Mouse (Mus musculus) brain, adult 2 months (tissue): ENCODE data around the gene Mrps16.

Experiments
- DNase-seq: peaks from one replicate; pipeline ENCODE4 v3.0.0; 2011; ENCODE audit warnings: low read depth, low spot score

Mrps16 gene

DNA sequence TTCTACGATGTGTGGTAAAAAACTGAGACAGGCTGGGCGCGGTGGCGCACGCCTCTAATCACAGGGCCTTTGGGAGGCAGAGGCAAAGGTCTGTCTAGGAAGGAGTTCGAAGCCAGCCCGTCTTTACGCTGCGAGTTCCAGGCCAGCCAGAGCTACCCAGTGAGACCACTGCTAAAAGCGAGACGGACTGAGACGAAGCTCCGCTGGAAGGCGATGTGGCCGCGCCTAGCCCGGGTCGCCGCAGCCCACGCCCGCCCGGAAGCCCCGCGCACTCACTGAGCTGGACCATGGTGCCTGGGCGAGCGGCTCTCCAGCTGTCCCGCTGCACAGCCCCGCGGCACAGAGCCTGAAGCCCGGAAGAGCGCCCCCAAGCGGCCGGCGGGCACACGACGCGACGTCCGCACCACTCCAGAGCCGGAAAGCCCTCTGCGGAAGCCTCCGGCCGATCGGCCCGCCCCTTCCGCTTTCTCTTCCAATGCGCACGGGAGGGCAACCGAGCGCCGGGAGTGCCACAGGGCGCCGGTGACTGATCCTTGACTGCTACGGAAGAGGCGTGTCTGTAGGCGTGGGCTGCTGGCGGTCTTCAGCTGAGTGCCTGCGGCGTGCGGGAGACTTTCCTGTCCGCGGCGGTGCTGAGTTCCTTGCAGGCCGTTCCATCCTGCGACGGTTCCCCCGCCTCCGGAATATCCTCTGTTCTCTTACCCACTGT lies at the start of gene Mrps16:
Gene Mrps16, minus strand, starts transcription at position 430 of the 709 bp plus-strand sequence.
- peak; percentile 99 for DNase-seq

DNA sequence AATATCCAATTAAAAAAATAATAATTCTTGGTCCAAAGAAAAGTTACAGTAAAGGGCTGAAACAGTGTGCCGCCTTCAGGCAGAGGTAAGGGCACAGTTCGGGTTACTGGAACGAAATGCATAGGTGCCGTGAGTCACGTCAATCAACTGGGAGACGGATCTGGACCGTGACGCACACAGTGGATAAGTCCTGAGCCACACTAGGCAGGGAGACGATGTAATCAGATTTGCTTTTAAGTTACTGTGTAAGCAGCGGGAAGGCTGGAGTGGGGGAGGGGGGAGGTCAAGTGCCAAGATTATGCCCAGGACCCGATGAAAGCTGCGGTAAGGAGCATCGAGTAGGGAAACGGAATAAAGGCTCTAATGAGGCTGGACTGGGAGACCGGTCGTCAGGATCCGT lies 48.8 kb upstream of the Mrps16 start:
- no peak for DNase-seq

DNA sequence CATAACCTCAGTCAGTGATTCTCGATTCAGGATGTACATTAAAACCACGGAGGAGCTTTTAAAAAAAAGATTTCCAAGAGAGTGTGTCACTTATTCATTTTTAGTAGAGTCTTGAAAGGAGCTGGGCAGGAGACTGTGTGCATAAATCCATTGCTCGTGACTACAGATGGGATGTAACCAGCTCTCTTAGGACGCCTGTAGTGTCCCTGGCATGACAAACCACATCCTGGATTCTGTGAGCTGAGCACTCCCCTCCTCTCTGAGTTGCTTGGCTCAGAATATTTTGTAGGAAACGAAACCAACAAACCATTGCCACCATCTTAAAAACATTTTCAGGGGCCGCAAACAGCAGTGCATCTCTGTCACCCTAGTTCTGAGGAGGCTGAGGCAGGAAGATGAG lies 43.5 kb upstream of the Mrps16 start:
- peak; percentile 11 for DNase-seq

DNA sequence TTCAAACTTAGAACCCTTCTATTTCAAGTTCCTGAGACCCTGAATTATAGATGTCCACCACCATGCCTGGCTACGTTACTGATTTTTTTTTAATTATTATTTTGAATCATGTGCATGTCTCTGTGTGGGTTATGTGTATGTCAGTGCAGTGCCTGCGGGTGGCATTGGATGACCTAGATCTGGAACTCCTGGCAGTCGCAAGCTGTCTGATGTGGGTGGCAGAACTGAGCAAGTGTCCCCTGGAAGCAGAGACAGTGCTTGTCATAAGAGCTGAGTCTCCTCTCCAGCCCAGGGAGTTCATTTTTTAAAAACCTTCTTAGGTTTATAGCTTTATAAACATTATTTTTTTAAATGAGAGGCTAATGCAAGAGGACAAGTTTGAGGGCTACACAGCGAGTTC lies 39.0 kb upstream of the Mrps16 start:
- DNase-seq, result peak; percentile 61

DNA sequence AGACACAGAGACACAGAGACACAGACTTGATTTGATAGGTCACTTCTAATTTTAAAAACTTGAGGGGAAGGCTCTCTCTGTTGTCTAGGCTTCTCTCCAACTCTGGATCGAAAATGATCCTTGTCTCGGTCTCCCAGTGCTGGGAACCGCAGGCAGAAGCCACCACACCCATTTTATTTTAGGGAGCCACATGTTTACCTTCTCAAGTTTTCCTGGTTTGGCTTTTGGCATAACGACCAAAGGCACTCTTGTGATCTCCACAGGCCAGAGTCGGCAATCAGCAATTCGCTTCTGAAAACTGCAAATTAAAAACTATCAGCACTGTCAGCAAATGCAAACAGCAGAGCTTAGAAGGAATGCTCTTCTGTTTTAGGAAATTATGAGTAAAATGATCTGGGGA lies 38.3 kb upstream of the Mrps16 start:
- no peak for DNase-seq

DNA sequence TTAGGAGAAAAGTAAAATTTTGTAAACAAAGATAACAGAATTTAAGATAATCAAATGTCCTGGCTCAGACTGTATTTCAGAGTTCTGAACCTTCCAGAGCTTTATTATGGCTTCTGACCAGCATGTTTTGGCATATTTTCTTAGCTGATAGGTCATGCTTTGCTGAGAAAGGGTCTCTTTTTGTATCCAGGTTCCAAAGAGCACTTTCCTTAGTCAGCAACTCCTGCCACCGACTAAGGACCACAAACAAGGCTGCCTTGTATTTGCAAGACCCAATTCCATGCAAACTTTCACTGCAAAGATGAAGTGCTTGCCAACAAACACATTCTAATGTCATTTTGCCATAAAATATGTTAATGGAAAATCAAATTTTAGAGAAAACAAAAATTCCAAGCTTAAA lies 36.4 kb upstream of the Mrps16 start:
- no peak for DNase-seq

DNA sequence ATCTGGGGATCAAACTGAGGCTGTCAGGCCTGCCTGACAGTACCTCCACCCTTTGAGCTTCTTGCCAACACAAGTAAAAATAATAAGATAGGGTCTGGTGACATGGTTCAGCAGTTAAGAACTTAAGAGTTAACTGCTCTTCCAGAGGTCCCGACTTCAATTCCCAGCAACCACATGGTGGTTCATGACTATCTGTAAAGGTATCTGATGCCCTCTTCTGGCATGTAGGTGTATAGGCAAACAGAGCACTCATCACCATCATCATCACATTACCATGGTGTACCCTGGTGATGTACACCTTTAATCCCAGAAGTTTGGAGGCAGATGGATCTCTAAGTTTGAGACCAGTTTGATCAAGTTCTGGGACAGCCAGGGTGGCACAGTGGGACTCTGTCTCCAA lies 35.2 kb upstream of the Mrps16 start:
- DNase-seq, result no peak

DNA sequence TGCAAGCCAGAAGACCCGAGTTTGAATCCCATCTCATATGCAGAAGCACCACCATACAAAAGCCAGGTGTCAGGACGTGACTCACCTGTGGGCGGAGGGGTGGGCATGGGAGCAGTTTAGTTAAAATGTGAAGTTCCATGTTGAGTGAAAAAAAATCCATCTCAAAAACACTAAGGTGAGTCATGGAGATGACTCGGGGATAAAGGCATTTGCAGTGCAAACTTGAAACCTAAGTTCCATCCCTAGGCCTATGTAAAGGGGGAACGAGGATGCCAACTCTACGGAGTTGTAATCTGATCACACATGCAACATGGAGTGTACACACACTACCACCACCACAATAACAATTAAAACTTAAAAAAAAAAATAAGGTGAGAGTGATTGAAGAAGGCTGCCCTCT lies 29.6 kb upstream of the Mrps16 start:
- no peak for DNase-seq

DNA sequence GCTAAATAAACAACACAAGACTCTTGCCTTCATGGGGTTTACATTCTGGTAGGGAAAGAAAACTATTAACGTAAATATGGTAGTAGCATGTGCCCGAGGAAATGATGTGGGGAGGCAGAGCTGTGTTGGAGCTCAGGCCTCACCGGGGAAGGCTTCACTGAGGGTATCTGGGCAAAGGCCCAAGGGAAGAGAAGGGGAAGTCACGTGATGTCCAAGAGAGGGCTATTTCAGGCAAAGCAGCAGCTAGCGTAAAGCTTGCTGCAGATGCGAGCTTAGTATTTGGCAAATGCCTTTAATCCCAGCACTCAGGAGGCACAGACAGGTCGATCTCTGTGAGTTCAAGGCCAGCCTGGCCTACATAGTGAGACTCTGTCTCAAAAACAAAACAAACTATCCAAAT lies 28.8 kb upstream of the Mrps16 start:
- DNase-seq, result peak; percentile 17

DNA sequence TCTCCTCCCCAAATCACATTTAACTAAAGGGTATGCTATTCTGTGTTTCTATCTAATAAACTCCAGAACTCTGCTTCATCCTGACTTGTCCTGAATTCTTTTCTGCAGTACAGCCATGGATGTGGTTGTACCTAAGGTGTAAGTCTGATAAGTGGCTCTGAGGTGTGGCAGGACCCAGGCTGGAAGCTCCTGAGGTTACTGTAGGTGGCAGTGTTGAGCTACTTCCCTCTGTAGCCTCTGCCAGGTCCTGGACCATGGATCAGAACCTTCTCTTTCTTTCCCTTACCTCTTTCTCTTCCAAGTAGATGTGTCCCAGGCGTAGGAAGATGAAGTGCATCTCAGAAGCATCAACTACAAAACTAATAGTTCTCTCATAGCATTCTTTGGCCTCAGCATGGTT lies 6.6 kb upstream of the Mrps16 start:
- DNase-seq, result peak; percentile 68

DNA sequence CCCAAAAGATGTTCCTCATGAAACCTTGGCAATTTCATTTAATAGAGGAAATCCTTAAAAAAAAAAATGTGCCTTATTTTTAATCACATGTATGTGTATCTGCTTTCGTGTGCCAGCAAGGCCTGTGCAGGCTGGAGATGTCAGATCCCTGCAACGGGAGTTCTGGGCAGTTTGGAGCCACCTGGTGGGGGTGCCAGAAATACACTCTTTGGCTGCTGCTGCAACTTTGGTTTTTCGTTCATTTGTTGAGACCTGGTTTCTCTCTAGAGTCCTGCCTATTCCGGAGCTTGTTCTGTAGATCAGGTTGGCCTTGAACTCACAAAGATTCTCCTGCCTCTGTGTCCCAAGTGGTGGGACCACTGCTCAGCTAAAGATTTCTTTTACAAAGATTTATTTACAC lies 5.4 kb upstream of the Mrps16 start:
- DNase-seq, result no peak

DNA sequence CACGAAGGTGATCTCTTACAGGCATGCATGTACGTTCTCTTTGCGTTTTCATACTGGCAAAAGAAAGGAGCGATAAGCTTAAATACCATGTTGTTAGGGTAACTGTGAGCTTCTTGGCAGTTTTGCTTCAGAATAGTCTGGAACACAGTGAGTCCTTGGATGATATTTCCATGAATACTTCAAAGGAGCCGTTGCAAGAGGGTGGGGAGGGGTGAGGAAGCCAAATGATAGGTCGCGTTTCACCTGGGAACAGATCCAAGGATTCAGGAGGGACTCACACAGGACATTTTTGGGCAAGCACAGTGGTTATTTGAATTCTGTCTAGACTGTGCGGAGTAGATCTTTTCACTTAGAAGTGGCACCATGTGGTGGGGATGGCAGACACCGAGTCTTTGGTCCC lies 3.8 kb upstream of the Mrps16 start:
- no peak for DNase-seq

DNA sequence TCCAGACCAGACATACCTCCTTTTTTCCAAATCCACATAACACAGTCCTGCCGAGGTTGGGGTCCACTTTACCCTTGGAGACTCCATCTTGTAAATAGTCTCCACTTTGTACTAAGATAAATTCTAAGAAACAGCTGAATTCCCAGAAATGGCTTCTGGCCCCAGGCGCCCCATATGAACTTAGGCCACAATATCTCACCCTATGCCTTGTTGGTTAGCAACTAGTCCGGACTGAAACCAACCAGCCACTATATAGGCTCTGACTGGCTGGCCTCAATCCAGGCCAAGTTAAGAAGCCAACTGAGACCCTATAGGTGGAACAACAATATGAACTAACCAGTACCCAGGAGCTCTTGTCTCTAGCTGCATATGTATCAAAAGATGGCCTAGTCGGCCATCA lies 1.1 kb downstream of the Mrps16 start:
- no peak for DNase-seq

DNA sequence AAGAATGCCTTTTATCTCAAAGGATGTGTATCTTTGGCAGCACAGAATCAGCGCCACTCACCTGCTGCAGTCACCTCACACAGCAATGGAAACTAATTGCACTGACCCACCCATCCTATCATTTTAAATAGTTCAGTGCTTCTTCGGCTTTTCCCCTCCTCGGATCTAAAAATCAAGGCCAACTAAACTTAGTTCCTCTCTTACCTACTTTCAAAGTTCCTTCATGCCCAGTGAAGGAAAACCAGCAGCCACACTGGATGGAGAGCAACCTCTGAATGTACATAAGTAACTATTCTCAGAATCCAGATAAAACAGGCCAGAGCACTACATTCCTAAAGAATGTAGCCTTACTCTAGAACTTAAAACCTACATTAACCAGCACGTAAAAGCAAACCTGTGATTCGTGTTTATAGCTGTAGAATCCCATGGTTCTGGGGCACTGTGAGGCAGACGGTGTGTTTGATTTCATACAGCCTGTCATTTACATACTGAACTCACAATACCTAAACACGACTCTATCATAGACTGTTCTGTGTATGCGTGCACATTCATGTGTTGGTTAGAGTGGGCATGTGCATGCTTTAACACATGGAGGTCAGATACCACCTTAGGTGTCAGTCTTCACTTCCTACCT lies 3.9 kb downstream of the Mrps16 start:
- no peak for DNase-seq

DNA sequence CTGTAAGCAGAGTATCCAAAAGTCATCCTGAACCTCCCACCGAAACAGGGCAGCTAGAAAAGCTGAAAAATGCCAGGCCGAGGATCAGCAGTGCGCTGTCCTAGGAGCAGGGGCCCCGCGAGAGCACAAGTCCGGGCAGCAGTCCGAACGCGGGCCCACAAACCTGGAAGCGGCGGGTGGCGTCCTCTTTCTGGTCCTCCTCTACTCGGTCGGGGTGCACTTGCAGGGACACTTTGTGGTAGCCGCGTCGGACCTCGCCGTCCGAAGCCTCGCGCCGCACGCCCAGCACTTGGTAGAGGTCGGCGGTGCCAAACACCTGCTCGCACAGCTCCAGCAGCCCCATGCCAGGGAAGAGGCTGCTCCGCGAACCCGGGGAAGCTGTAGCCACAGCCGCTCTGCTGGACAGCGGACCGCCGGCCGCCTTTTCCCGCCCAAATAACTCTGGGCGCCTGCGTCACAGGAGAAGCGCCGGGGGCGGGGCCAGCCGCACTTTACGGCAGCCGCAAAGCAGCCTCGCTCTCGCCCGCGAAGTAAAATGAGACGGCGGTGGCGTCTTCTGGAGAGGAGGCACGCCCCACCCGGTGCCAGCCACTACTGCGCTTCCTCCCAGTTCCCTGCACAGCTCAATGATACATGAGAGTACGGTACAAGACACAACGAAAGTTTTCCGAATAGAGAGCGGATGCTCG lies 4.8 kb downstream of the Mrps16 start, which contains the start of gene Dnajc9:
Gene Dnajc9, minus strand, starts transcription at position 470 of the 689 bp plus-strand sequence.
- peak; percentile 96 for DNase-seq

DNA sequence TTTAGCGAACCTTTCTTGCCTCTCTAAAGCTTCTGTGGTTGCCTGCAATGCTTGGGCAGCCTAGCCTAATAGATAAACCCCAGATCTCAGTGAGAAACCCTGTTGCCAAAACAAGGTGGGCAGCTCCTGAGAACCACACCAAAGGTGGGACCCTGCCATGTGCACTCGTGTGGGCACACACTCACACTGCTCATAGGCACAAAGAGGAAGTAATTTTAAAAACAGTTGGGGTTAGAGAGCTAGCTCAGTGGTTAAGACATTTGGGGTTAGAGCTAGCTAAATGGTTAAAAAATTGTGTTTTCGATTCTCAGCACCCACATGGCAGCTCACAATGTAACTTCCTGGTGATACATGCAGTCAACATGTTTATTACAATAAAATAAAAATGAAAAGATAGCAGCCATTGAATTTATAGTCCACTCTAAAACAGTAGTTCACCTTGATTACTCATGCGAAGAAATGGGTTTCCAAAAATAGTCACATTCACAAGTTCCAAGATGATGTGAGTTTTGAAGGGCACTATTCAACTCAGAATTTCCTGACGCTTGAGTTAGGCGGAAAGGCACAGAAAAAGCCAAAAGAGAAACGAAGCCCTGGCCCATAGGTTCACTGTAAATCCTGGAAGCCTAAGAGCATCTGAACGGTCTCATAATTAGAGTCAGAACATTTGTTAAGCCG lies 13.5 kb downstream of the Mrps16 start:
- DNase-seq, result no peak

DNA sequence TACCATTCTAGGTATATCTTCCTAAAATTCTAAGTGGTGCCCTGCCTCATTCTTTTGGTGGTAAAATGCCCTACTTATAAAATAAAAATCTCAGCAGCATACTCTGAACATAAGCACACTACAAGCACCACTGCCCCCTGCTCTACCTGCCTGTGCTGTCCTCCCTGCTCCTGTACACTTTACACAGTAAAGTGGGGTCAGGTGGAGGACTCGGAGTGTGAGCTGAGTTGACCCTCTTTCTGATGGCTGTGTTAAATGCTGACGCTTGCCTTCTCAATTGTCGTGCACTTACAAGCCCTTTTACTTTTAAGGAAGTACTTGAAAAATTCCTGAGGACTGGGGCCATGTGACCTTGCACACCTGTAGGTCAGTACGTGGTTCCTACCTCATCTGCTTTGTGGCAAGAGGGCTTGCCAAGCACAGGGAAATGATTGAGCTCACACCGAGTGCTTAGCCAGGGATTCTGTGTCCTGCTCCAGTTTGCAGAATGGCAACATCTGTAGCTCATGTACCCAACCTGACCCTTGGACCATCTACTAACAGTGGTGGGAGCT lies 14.3 kb downstream of the Mrps16 start:
- DNase-seq, result no peak

DNA sequence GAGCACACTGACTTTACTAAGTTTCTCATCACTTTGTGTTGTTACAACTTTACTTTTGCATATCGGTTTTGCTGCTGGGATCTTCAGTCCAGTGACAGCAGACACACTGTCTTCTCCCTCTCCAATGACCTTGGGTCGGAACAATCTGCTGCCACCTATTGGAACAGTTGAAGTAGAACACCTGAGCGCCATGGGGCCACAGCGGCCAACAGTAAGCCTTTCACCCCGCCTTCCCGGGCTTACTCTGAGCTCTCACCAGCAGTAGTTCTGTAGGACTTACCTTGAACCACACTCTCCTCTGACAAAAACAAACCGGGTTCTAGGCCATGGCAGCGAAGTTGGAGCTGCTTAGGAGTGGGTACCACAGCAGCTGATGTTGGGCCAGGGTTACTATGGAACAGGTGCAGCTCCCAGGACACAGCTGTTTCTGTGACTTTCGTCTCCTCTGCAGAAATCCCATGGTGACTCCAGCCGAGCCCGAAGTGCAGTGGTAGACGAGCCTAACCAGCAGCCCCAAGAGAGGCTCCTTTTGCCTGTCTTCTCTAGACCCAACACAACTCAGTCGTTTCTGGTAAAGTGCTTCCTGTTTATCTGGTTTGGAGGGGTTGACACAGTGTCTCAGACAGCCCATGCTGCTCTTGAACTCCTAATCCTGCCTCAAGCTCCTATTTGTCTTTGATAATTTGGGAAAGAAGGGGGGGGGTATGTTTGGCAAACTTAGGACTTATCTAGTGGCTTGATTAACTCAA lies 14.9 kb downstream of the Mrps16 start:
- DNase-seq, result peak; percentile 65

DNA sequence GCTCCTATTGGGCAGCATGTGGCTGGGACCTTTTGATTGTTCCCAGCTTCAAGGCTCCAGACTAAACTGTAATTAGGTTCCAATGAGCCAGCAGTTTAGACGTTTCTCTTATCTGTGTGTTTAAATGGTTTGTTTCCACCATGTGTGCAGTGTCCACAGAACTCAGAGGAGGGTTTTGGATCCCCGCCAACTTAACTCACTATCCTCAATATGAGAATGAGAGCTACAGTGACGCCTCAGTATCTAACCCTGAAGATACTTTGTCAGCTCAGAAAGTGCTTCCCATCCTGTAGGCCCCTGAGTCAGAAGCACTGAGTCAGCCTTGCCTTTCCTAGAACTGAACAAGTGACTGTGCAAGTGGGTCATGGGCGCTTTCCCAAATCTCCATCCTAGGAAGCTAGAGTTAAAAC lies 16.3 kb downstream of the Mrps16 start:
- peak; percentile 38 for DNase-seq

DNA sequence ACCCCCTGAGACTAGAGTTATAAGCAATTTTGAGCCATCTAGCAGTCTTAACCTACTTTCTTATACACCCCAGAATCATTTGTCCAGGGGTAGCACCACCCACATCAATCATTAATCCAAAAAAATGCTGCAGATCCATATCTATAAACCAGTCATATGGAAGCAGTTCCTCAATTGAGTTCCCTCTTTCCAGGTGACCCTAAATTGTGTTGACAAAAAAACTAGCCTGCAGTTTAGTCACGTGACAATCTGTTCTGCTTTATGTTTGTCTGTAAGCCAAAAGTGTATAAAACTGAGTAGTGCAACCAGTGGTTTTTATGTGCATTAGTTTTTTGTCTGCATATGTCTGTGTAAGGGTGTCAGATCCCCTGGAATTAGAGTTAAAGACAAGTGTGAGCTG lies 21.6 kb downstream of the Mrps16 start:
- no peak for DNase-seq

DNA sequence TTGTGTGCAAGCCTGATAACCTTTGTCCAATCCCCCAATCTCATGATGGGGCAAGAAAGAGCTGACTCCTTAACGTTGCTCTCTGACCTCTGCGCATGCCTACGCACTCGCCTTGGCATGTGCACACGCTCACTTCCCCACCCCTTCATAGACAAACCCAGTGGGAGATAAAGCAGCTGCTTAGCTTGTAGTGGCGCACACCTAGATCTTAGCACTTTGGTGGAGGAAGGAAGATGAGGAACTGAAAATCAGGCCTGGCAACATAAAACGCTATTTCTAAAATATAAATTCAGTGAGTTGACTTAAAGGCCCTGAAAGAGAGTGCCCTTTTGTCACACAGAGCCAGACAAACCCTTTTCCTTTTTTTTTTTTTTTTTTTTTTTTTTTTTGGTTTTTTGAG lies 22.6 kb downstream of the Mrps16 start:
- DNase-seq, result no peak
